Mouse (Mus musculus) cerebellum, postnatal 25 days (tissue): ENCODE results near the gene Snrpd3.
"Not testable (repeated sequence)": the region's sequence is repeated elsewhere in the genome, so short reads cannot be mapped to it uniquely, and the experiment has no call there.

Experiments used
- DNase-seq, 2 experiments: peaks; one replicate each; pipeline ENCODE4 v3.0.0; 2021; ENCODE audit warnings: mixed read lengths in 2 of 2

The Snrpd3 gene

GRCm38 (mm10) chr10:75517073-75517757 lies at the start of gene Snrpd3:
Gene Snrpd3 (plus strand): TSS chr10:75517551.
- peak; percentile 89 to 94 for DNase-seq

GRCm38 (mm10) chr10:75473411-75473810 lies 43.9 kb upstream of the Snrpd3 start:
- no peak for DNase-seq

- no peak for DNase-seq
These were observed 42.8 kb upstream of the Snrpd3 start for GRCm38 (mm10) chr10:75474571-75474970.

- not testable (repeated sequence) for DNase-seq
These were observed 42.1 kb upstream of the Snrpd3 start for GRCm38 (mm10) chr10:75475139-75475850.

- no peak for DNase-seq
These were observed 40.3 kb upstream of the Snrpd3 start for GRCm38 (mm10) chr10:75477034-75477433.

- no peak for DNase-seq
These were observed 37.4 kb upstream of the Snrpd3 start for GRCm38 (mm10) chr10:75479955-75480354.

GRCm38 (mm10) chr10:75481703-75482102 lies 35.6 kb upstream of the Snrpd3 start:
- no peak for DNase-seq

GRCm38 (mm10) chr10:75482271-75482670 lies 35.1 kb upstream of the Snrpd3 start:
- no peak for DNase-seq

GRCm38 (mm10) chr10:75482919-75483483 lies 34.4 kb upstream of the Snrpd3 start:
- DNase-seq = no peak

- DNase-seq = no peak
These were observed 33.3 kb upstream of the Snrpd3 start for GRCm38 (mm10) chr10:75484066-75484465.

GRCm38 (mm10) chr10:75484767-75485166 lies 32.6 kb upstream of the Snrpd3 start:
- DNase-seq = no peak

GRCm38 (mm10) chr10:75486086-75486979 lies 31.0 kb upstream of the Snrpd3 start:
- peak; percentile 79 to 88 for DNase-seq

GRCm38 (mm10) chr10:75487131-75487530 lies 30.2 kb upstream of the Snrpd3 start:
- no peak for DNase-seq

- DNase-seq = no peak
These were observed 27.8 kb upstream of the Snrpd3 start for GRCm38 (mm10) chr10:75489522-75489921.

- no peak for DNase-seq
These were observed 26.6 kb upstream of the Snrpd3 start for GRCm38 (mm10) chr10:75490731-75491130.

- no peak for DNase-seq
These were observed 26.0 kb upstream of the Snrpd3 start for GRCm38 (mm10) chr10:75491234-75491935.

- DNase-seq = no peak
These were observed 25.5 kb upstream of the Snrpd3 start for GRCm38 (mm10) chr10:75491936-75492262.

- DNase-seq = no peak
These were observed 22.0 kb upstream of the Snrpd3 start for GRCm38 (mm10) chr10:75495304-75495703.

- no peak for DNase-seq
These were observed 21.4 kb upstream of the Snrpd3 start for GRCm38 (mm10) chr10:75495921-75496320.

GRCm38 (mm10) chr10:75499214-75499613 lies 18.1 kb upstream of the Snrpd3 start:
- DNase-seq = not testable (repeated sequence)

- DNase-seq = no peak
These were observed 17.6 kb upstream of the Snrpd3 start for GRCm38 (mm10) chr10:75499791-75500190.

- DNase-seq = no peak
These were observed 17.0 kb upstream of the Snrpd3 start for GRCm38 (mm10) chr10:75500345-75500744.
